Mouse (Mus musculus) urinary bladder, adult 18-20 months (tissue): ENCODE measurements around the gene Lmo1.
"Not testable (repeated sequence)": the region's sequence is repeated elsewhere in the genome, so short reads cannot be mapped to it uniquely, and the experiment has no call there.

Experiments used
- DNase-seq, 2 experiments: peaks; one replicate each; pipeline ENCODE4 v3.0.0; 2022; ENCODE audit warnings: low spot score in 2 of 2, mixed read lengths in 2 of 2

Lmo1 gene

DNA sequence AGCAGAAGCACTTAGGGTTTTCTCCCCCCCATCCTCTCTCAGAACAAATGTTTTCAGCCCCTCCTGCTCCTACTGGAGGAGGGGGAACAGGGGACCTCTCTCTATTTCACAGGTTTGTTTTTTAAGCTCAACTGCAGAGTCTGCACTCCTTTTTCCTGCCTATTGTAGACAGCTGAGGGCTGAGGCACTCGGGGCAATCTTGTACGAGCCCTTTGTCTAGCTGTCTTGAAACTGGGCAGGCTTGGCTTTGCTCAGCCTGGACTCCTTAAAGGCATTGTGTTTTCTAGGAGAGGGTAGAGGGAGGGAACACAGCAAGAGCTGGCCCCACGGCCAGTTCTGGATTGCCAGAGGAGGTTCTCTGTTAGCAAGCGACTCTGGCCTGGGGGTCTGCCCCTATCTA, 59.5 kb downstream of the Lmo1 start:
- not testable (repeated sequence) for DNase-seq

DNA sequence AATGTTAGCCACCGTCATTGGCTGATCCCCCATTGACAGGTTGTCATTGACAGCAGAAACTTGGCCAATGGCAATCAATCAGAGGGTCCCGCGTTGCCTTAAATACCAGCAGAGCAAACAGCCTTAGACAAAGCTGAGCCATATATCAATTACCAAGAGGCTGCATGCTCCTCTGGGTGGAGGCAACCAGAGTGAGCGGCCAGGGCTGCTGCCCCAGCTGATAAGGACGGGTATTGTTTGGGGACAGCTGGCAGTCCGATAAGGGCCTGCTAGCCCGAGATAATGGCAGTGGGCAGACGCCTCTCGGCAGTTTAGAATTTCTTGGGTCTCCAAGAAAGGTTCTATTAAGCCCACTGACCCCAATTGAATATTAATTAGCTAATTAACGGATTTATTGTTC, 60.1 kb downstream of the Lmo1 start:
- DNase-seq, result no peak

DNA sequence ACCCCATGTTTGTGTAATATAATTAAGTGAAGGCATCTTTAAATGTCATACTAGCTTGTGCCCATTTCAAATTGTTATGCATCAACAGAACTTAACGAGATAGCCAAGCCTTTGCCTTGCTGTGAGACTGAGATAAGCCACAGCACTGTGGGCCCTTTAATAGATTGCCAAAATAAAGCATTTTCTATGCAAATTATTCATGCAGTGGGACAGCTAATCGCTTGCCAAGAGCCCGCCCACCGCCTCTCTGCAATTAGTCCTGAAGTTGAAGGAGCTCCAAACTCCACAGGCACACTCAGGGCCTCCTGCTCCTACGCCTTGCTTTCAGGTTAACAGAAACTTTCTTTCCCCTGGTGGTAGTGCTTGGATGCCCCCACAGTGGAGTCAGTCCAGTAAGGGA, 64.0 kb downstream of the Lmo1 start:
- DNase-seq, result no peak

DNA sequence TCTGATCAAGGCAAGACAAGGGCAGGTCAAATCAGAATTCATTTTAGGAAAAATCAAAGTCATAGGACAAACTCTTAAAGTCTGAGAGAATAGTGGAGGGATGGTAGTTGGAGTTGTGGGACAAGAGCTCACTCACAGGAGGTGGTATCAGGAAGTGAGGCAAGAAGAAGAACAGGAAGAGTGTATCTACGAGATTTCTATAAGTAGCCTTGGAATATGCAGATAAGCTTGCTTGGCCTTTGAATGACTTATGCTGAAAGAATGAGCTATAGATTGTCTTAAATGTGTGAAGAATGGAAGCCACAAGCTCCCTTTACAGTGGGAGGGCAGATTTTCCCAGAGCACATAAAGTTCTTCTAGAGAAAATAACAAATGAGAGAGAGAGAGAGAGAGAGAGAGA, 70.1 kb downstream of the Lmo1 start:
- DNase-seq, result no peak

DNA sequence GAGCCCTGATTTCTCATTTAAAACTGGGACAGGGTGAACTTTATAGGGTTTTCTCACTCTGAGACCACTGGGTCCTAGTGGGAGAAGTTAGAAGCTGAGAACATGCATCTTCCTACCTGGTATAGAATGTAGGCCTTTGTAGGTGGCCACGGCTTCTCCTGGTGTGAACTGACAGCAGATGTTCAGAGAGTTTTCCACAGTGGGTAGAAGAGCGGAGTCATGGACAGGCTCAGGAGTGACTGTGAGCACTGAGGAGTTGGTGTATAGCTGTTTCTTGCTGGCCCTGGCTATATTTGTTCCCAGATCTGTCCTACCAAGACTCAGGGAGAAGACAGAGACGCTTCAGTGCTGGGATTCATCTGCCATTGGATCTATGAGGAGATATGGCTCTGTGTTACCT, 73.8 kb downstream of the Lmo1 start:
- no peak for DNase-seq

DNA sequence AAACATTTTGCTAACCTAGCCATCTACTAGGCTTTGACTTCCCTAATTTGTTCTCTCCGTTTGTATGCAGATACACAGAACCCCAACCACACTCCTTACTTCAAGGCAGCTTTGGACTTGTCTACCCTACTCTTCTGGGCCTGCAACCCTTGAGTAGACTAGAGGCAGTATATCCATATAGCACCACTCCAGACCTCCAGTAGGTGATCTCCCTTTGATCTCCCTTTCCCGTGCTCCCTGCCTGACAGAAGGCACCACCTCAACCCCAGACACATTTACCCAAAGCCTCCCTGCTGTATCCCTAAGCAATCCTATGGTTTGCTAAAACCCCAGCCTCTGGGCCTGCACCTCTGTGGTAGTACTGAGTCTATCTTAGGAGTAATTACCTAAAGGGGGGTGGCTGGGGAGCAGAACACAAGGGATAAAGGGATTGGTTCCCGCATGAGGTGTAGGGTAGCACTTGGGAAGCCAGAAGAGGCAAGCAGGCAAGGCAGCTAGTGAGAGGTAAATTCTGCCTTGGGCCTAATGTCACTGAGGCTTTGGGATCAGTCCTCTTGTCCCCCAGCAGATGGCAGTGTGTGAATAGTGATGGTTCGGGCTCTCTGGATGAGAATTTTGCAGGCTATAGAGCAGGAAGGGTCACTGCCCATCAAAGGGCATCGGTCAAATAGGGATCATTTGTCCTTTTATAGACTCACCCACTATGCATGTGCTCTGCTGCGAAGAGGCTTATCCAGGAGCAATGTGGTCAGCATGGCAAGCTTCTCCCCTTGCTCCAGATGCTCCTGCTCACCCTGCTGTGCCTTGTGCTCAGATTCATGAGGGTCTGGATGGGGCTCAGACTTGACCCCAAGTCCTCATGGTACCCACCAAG, 76.6 kb downstream of the Lmo1 start:
- DNase-seq, result peak in 1 of 2 experiments; percentile 9

DNA sequence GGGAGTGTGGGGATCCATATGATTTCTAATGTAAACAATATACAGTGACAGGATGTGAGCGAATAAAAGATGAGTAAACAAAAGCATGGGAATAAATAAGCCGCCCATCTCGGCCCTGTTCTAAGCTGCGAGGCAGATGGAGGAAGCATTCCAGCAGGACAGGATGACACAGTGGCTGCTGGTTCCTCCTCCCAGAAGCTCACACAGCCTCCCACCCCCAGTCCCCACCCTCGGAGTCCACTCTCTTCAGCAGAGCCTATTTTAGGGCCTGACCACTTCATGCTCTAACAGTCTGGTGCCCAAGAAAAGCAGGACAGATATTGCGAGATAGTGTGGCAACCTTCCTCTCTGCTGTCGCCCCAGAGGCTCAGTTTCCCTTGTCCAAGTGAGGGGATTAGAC, 77.8 kb downstream of the Lmo1 start:
- no peak for DNase-seq

DNA sequence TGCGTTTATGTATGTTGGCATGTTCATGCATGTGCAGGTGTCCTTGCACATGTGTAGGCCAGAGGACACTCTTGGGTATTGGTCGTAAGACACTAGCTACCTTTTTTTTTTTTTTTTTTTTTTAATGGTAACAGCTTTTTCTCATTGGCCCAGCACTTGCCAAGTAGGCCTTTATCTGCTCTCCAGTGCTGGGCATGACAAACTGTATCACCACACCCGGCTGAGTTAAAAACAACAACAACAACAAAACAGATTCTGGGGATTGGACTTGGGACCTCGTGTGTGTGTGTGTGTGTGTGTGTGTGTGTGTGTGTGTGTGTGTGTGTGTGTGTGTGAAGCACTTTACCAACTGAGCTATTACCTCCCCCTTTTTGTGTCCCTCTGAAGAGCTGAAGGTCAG, 78.4 kb downstream of the Lmo1 start:
- DNase-seq, result no peak

DNA sequence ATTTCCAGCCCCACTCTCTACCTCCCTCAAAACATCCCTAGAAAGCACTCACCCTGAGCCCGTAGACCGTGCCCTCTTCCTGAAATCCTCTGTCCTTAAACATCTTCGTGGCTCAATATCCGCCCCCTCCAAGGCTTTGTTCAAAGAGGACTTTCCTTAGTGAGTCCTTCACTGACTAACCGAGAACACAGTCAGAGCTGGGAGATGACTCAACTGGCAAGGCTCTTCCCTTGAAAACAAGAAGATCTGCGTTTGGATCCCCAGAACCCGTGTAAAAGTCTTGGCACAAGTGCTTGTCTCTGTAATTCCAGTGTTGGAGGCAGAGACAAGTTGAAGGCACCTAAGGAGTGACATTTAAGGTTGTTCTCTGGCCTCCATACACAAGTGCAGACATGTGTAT, 80.7 kb downstream of the Lmo1 start:
- no peak for DNase-seq

DNA sequence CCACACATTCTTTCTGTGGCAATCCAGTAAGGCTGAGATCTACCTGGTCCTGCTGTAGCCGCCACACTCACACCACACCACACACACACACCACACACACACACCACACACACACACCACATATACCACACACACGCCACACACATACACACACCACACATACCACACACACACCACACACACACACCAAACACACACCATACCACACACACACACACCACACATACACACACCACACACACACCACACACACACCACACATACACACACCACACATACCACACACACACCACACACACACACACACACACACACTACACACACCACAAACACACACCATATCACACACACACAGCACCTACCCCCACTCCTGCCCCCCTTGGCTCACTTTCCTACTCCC, 83.7 kb downstream of the Lmo1 start:
- DNase-seq, result not testable (repeated sequence)
